Mouse (Mus musculus) monocyte, adult 5-6 weeks (primary cell): ENCODE data around the gene Rxfp2. TPM values are rescaled to one million over a fixed set of nuclear protein-coding genes. Genes with fewer than 3 reads are reported as not detected.

Experiments
- ATAC-seq: fragments of 153-309, 156-312 bp; replicated peaks from 2 replicates; pipeline ENCODE4 v1.8.0; 2017; ENCODE audit warnings: mild to moderate bottlenecking; ENCODE audit not compliant: low TSS enrichment, insufficient number of reproducible peaks, severe bottlenecking, poor library complexity, low FRiP score
- total RNA-seq: library from RNA; stranded (forward); fragments of 200-1000, 200-491, 200-594 nt; gene quantifications from 3 replicates; pipeline ENCODE4 v1.2.3, GENCODE M21; 2017

Rxfp2 gene
- total RNA-seq, 1 experiment from 2014 or later = not detected

DNA sequence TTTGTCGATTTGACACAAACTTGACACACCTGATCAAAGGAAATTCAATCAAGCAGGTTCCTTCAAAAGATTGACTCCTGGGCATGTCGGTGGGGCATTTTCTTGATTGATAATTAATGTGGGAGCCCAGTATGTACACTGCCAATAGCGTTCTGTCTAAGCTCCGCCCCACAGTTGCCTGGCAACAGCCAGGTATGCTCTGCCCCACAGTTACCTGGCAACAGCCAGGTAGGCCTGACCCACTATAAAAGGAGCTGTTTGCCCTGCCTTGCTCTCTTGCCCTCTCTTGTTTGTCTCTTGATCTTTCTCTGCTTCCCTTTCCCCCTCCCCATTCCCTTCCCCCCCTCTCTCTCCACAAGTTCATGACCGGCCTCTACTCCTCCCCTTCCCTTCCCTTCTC lies 64.7 kb downstream of the Rxfp2 start:
- ATAC-seq = no peak

GRCm38 (mm10) chr5:150097620-150098019 lies 79.1 kb downstream of the Rxfp2 start:
- peak; percentile 93 for ATAC-seq

DNA sequence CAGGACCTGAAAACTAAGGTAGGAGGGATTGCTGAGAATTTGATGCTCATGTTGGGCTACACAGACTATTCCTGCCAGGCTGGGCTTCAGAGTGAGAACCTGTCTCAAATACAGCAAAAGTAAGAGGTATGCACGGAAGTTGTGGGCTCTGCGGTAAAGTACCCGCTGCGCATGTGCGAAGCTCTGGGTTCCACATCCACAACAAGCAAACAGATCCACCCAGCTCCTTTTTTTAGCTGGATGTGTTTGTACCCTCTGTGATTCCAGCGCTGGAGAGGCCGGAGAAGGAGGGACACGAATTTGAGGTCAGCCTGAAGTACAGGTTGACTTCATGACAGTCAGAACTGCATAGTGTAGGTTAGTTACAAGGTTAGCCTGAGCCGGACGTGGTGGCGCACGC lies 80.3 kb downstream of the Rxfp2 start:
- ATAC-seq = no peak

- ATAC-seq = no peak
Observed at GRCm38 (mm10) chr5:150101789-150102188, 83.3 kb downstream of the Rxfp2 start.

GRCm38 (mm10) chr5:150106358-150106757 lies 87.9 kb downstream of the Rxfp2 start:
- ATAC-seq = no peak

DNA sequence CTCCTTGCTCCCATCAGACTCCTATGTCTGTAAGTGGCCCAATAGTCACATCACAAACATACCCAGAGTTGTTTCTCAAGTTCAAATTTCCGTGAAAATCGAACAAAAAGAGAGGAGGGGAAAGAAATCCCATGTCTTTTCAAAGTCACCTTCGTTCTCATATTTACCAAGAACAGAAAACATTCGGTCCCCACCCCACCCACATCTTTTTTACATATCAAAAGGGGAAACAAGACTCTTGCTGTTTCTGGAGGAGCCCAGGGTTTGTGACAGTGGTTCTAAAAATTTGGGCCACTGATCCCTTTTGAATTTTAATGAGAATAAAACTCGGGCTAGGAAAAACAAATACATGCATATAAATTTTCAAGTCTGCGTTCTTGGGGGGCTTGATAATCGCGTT lies 92.8 kb downstream of the Rxfp2 start:
- ATAC-seq = no peak

DNA sequence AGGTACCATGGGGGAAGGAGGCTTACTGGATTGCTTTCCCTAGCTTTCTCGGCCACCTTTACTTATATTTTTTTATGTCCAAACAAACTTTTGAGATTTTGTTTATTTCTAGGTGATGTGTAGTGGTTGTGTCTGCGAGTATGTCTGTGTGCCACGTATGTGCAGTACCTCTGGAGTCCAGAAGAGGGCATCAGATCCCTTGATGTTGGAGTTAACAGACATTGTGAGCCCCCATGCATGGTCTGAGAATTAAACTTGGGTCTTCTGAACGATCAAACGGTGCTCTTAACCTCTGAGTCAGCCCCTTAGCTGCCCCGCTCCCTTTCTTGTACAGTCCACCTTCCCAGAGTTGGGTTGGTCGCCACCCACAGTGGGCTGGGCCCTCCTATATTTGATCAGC lies 95.5 kb downstream of the Rxfp2 start:
- no peak for ATAC-seq

- no peak for ATAC-seq
Observed at GRCm38 (mm10) chr5:150114778-150115177, 96.3 kb downstream of the Rxfp2 start.

GRCm38 (mm10) chr5:150115271-150116092 lies 97.0 kb downstream of the Rxfp2 start:
- ATAC-seq = no peak

DNA sequence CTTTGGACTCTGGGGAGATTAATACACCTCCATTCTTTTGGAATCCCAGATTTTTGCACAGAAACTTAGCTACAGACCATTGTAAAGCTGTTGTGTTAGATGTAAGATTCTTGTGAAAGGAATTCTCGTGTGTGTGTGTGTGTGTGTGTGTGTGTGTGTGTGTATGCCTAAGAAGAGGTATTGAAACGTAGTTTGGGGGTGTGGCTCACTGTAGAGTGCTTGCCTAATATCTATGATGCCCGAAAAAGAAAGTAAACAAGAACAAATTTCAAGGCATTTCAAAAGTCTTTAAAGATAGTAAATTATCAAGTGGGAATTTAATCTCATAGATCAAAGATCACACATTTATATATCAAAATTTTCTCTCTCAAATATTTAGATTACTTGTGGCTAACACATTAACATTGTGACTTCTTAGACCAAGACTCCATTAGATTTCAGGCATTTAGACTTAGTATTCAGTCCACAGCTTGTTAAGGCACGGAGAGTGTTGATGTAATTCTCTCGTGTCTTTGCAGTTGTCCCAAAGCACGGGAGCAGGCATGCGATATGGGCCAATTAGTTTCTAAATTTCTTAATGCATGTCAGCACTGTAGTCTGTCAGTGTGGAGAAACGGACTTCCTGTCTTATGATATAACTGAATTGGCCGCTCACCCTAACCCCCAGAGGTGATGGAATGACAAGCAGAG lies 97.9 kb downstream of the Rxfp2 start:
- ATAC-seq = 0 out of 2 replicates have a peak, but pooled peaks have one; percentile 16

GRCm38 (mm10) chr5:150116906-150117216 lies 98.4 kb downstream of the Rxfp2 start:
- ATAC-seq = 0 out of 2 replicates have a peak, but pooled peaks have one; percentile 1

GRCm38 (mm10) chr5:150118124-150118454 lies 99.6 kb downstream of the Rxfp2 start:
- no peak for ATAC-seq

GRCm38 (mm10) chr5:150118455-150119241 lies 100.2 kb downstream of the Rxfp2 start, which contains the start of gene Fry:
TSS of gene Fry (plus strand) at chr5:150118645.
- peak; percentile 87 for ATAC-seq

GRCm38 (mm10) chr5:150120676-150121075 lies 102.2 kb downstream of the Rxfp2 start:
- no peak for ATAC-seq

GRCm38 (mm10) chr5:150122095-150122494 lies 103.6 kb downstream of the Rxfp2 start:
- ATAC-seq = no peak

- no peak for ATAC-seq
Observed at GRCm38 (mm10) chr5:150122571-150122970, 104.1 kb downstream of the Rxfp2 start.

DNA sequence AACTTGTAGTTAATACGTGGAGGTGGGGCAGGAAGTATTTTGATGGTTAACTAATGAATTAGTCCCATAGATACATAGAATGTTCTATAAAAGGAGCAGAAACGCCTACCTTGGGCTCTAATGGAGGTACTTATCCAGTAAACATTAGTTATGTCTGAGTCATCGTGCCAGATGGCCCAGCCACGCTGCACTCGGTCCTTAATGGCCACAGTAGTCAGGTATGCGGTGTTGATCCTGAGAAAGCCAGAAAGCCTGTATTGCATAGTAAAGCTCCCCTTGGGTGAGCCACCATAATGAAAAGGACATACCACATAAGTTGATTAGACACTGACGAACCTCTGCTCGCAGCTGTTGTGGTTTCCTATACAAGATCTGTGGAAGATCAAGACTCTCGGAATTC lies 107.4 kb downstream of the Rxfp2 start:
- 0 out of 2 replicates have a peak, but pooled peaks have one; percentile 25 for ATAC-seq

DNA sequence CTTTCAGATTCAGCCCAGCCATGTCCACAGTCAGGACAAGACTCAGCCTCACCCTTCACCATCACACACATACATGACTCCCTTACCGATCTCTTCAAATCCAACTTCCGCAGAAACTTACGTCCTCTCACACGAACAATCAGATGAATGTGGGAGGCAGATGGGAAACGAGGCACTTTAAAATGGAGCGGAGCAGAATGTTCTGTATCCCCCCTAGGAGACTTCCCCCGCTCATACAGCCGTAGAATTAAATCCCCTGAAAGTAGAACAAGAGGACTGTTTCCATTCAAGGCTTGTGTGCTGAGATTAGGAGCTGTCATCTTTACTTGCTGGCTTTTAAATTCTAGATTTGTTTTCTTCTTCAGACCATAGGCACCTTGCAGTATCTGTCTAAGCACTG lies 110.0 kb downstream of the Rxfp2 start:
- no peak for ATAC-seq

DNA sequence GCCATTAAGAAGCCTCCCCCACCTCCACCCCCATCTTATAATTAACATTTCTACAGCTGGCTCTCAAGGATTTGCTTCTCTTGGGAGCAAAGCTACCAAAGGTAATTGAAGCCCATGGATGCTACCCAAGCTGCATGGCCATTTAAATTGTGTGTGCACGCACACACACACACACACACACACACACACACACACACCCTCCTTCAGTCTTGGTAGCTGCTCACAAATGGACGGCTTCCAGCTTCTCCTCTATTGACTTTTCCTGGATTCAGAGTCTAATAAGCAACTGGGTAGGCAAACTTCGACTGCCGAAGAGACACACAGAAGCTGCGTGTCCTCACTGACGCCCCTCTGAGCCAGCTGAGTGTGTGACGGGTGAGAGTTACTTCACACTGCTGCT lies 111.7 kb downstream of the Rxfp2 start:
- no peak for ATAC-seq
